Mouse (Mus musculus) neural tube, embryonic 14.5 days (tissue): ENCODE results near the gene Hist1h1c. TPM values are rescaled to one million over a fixed set of nuclear protein-coding genes. Genes with fewer than 3 reads are reported as not detected.
"Not testable (repeated sequence)": the region's sequence is repeated elsewhere in the genome, so short reads cannot be mapped to it uniquely, and the experiment has no call there.

Experiments
- ATAC-seq: fragments of 200-750 bp; cut with Nextera tagmentation; 2 replicates; pipeline ENCODE4 v1.8.0; 2017; ENCODE audit warnings: low read depth, mild to moderate bottlenecking, moderate TSS enrichment, moderate library complexity
- H3K27ac ChIP-seq: fragments of 300-500 bp; sonication (generic); 2 replicates; pipeline ENCODE4 v1.5.1; 2014; ENCODE audit warnings: low read depth, mild to moderate bottlenecking, control low read depth, low read length, moderate library complexity, mixed read lengths
- H3K27me3 ChIP-seq: fragments of 300-500 bp; sonication (generic); 2 replicates; pipeline ENCODE4 v1.6.1; 2014; ENCODE audit warnings: low read length; ENCODE audit not compliant: control insufficient read depth, insufficient read depth
- H3K36me3 ChIP-seq: fragments of 300-500 bp; sonication (generic); 2 replicates; pipeline ENCODE4 v1.6.1; 2014; ENCODE audit warnings: low read length, mixed read lengths; ENCODE audit not compliant: control insufficient read depth, insufficient read depth
- H3K4me1 ChIP-seq: fragments of 300-500 bp; sonication (generic); 2 replicates; pipeline ENCODE4 v1.6.1; 2014; ENCODE audit warnings: low read length; ENCODE audit not compliant: control insufficient read depth, insufficient read depth
- H3K4me2 ChIP-seq: fragments of 300-500 bp; sonication (generic); 2 replicates; pipeline ENCODE4 v1.6.1; 2014; ENCODE audit warnings: mild to moderate bottlenecking, low read depth, low read length, control low read depth
- H3K4me3 ChIP-seq: fragments of 300-500 bp; sonication (generic); 2 replicates; pipeline ENCODE4 v1.5.1; 2014; ENCODE audit warnings: low read depth, low read length, control low read depth, mixed read lengths
- H3K9ac ChIP-seq: fragments of 300-500 bp; sonication (generic); replicated peaks from 2 replicates; pipeline ENCODE4 v1.6.1; 2014; ENCODE audit warnings: low read depth, mild to moderate bottlenecking, control low read depth, low read length, mixed read lengths
- H3K9me3 ChIP-seq: fragments of 300-500 bp; sonication (generic); 2 replicates; pipeline ENCODE4 v1.6.1; 2016; ENCODE audit warnings: low read length; ENCODE audit not compliant: control insufficient read depth
- WGBS: fragments of 180-500 bp; shearing (Covaris S2); extraction: QIAGEN DNeasy Blood & Tissue Kit; methylation state at CpG from one replicate; pipeline ENCODE4 v1.1.7; 2014; 5-methylcytosine and 5-hydroxymethylcytosine counted together
- polyA plus RNA-seq: library from polyadenylated mRNA; unstranded; fragments of >200 nt; fragmentation: Nextera tagmentation; extraction: Ambion mirVana; gene quantifications from 2 replicates; pipeline ENCODE4 v1.2.1, GENCODE M21; 2014

The Hist1h1c gene
- polyA plus RNA-seq, 1 experiment from 2014 or later = 5.3 TPM

- Histone ChIP-seq H3K9ac (peak overlapping the region; percentile 51; the same call in 1 of the 2 replicates), H3K4me2 (peak overlapping the region; percentile 59), H3K27me3 (no peaks in the 10 kb centered on the region), H3K4me3 (peak overlapping the region; percentile 45), H3K36me3 (no peaks in the 10 kb centered on the region), H3K27ac (peak overlapping the region; percentile 6; the same call in 1 of the 2 replicates), H3K4me1 (peaks cover 7% of the 10 kb centered on the region), H3K9me3 (no peaks in the 10 kb centered on the region)
- ATAC-seq = no peak
- WGBS = under 1% methylated on average over 10 of the region's 10 CpGs
Measured at GRCm38 (mm10) chr13:23763242-23763585, 24.6 kb downstream of the Hist1h1c start.

GRCm38 (mm10) chr13:23763586-23764323, 25.1 kb downstream of the Hist1h1c start, which contains the start of gene Hist1h1a:
Hist1h1a (plus strand) TSS chr13:23763666.
- H3K4me2 ChIP-seq = peak within 1 kb of the TSS; percentile 59
- ATAC-seq = peak; percentile 78
- H3K9ac ChIP-seq = peak within 1 kb of the TSS; percentile 51
- H3K4me1 ChIP-seq = peaks cover 7% of the 10 kb centered on the region
- H3K27me3 ChIP-seq = no peaks in the 10 kb centered on the region
- H3K9me3 ChIP-seq = no peaks in the 10 kb centered on the region
- WGBS = 3% methylated on average over 34 of the region's 34 CpGs
- peak within 1 kb of the TSS; percentile 63; the same call in 1 of the 2 replicates for H3K27ac ChIP-seq
- no peaks in the 10 kb centered on the region for H3K36me3 ChIP-seq
- H3K4me3 ChIP-seq = peak within 1 kb of the TSS; percentile 45

- H3K9ac ChIP-seq = peak overlapping the region; percentile 51
- H3K27me3 ChIP-seq = no peaks in the 10 kb centered on the region
- H3K4me3 ChIP-seq = peak overlapping the region; percentile 45
- no peaks in the 10 kb centered on the region for H3K36me3 ChIP-seq
- H3K4me1 ChIP-seq = peaks cover 7% of the 10 kb centered on the region
- no peaks in the 10 kb centered on the region for H3K9me3 ChIP-seq
- ATAC-seq = no peak
- H3K27ac ChIP-seq = no peak overlapping the region
- peak overlapping the region; percentile 59 for H3K4me2 ChIP-seq
- 37% methylated on average over 12 of the region's 12 CpGs for WGBS
Measured at GRCm38 (mm10) chr13:23764324-23765171, 25.9 kb downstream of the Hist1h1c start.

- WGBS = 65% methylated on average over 1 of the region's 1 CpGs
- no peak for ATAC-seq
Measured at GRCm38 (mm10) chr13:23765172-23765513, 26.5 kb downstream of the Hist1h1c start.

GRCm38 (mm10) chr13:23766772-23767171, 28.2 kb downstream of the Hist1h1c start:
- no peak overlapping the region for H3K4me3 ChIP-seq
- no peak for ATAC-seq
- no peaks in the 10 kb centered on the region for H3K9me3 ChIP-seq
- no peak overlapping the region for H3K4me2 ChIP-seq
- H3K9ac ChIP-seq = no peak overlapping the region
- H3K4me1 ChIP-seq = peaks cover 7% of the 10 kb centered on the region
- H3K27ac ChIP-seq = no peak overlapping the region
- H3K36me3 ChIP-seq = no peaks in the 10 kb centered on the region
- H3K27me3 ChIP-seq = no peaks in the 10 kb centered on the region

More at GRCm38 (mm10) chr13:23765172-23765513, 26.5 kb downstream of the Hist1h1c start:
- Histone ChIP-seq H3K27ac (no peak overlapping the region), H3K4me1 (peaks cover 7% of the 10 kb centered on the region), H3K4me2 (no peak overlapping the region), H3K9ac (no peak overlapping the region), H3K4me3 (no peak overlapping the region), H3K36me3 (no peaks in the 10 kb centered on the region), H3K27me3 (no peaks in the 10 kb centered on the region), H3K9me3 (no peaks in the 10 kb centered on the region)

- 44% methylated on average over 5 of the region's 5 CpGs for WGBS
Measured at GRCm38 (mm10) chr13:23768834-23769397, 30.3 kb downstream of the Hist1h1c start.

GRCm38 (mm10) chr13:23769613-23770012, 31.0 kb downstream of the Hist1h1c start, which contains the start of gene Trim38:
Trim38 (plus strand) TSS chr13:23769913.
- not testable (repeated sequence) for H3K27me3 ChIP-seq
- WGBS = 89% methylated on average over 2 of the region's 2 CpGs

More at GRCm38 (mm10) chr13:23768834-23769397, 30.3 kb downstream of the Hist1h1c start:
- Histone ChIP-seq H3K36me3 (no peaks in the 10 kb centered on the region), H3K27ac (no peak overlapping the region), H3K4me2 (no peak overlapping the region), H3K4me3 (no peak overlapping the region), H3K27me3 (no peaks in the 10 kb centered on the region), H3K9ac (no peak overlapping the region), H3K9me3 (no peaks in the 10 kb centered on the region), H3K4me1 (peaks cover 10% of the 10 kb centered on the region)
- ATAC-seq = no peak

GRCm38 (mm10) chr13:23772561-23773313, 34.1 kb downstream of the Hist1h1c start:
- Histone ChIP-seq H3K9ac (no peak overlapping the region), H3K9me3 (no peaks in the 10 kb centered on the region), H3K4me2 (peak overlapping the region; percentile 40), H3K36me3 (no peaks in the 10 kb centered on the region), H3K27ac (no peak overlapping the region), H3K27me3 (no peaks in the 10 kb centered on the region), H3K4me1 (0 out of 2 replicates have a peak, but pooled peaks cover 3% of the 10 kb centered on the region), H3K4me3 (no peak overlapping the region)
- WGBS = 30% methylated on average over 21 of the region's 21 CpGs
- ATAC-seq = peak; percentile 93

More at GRCm38 (mm10) chr13:23769613-23770012, 31.0 kb downstream of the Hist1h1c start, which contains the start of gene Trim38:
- H3K4me2 ChIP-seq, H3K9me3 ChIP-seq, ATAC-seq, H3K4me3 ChIP-seq, H3K4me1 ChIP-seq, H3K27ac ChIP-seq, H3K9ac ChIP-seq, H3K36me3 ChIP-seq: not testable (repeated sequence)
